Mouse (Mus musculus) hematopoietic stem cell, adult 5-6 weeks (primary cell): ENCODE data around the gene Sidt1. TPM values are rescaled to one million over a fixed set of nuclear protein-coding genes. Genes with fewer than 3 reads are reported as not detected.
A peak's percentile ranks its signal among the peaks of the same experiment; 100 is the strongest.

Source experiments
- ATAC-seq, 2 experiments: fragments of 125-278 bp in 1 of 2; replicated peaks in 1 of 2; 2 replicates each; pipeline ENCODE4 v1.8.0; 2016 to 2017; ENCODE audit warnings: inconsistent platforms in 2 of 2, mild to moderate bottlenecking in 2 of 2, moderate number of reproducible peaks in 2 of 2, low read depth in 1 of 2, moderate TSS enrichment in 1 of 2; ENCODE audit not compliant: low FRiP score in 2 of 2, poor library complexity in 2 of 2, severe bottlenecking in 2 of 2, insufficient read depth in 1 of 2, low TSS enrichment in 1 of 2
- total RNA-seq: library from RNA; stranded (forward); fragments of 172-1452, 232-1000 nt; gene quantifications from 2 replicates; pipeline ENCODE4 v1.2.3, GENCODE M21; 2017

Gene Sidt1
- total RNA-seq: 0.25 TPM in 1 of 2 replicates, not detected in the other

DNA sequence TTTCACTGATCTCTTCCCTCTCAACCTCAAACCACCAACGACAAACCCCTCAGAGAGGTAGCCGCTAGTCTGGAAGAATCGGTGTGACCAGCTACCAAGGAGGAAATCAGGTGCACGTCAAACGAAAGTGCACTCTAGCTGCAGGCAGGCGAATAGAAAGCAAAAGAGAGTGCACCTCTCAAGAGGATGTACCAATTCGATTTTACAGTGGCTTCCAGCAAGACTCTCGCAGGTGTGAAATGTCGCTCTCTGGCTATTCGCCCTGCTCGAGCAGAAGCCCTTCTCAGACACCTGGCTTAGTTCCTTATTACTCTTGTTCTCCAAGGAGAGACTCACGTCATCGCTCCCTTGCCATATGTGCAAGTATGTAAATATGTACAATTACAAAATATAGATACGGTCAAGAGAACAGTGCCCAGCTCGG, at the start of gene Sidt1:
TSS of gene Sidt1 (minus strand) at position 336 of the 424 bp plus-strand sequence.
- ATAC-seq: peak; percentile 47 to 62

GRCm38 (mm10) chr16:44381578-44381977, 48.6 kb upstream of the Sidt1 start:
- no peak for ATAC-seq

GRCm38 (mm10) chr16:44380006-44380405, 47.0 kb upstream of the Sidt1 start:
- ATAC-seq: no peak

GRCm38 (mm10) chr16:44375459-44375858, 42.5 kb upstream of the Sidt1 start:
- no peak for ATAC-seq

- ATAC-seq: no peak
These were observed 32.5 kb upstream of the Sidt1 start for GRCm38 (mm10) chr16:44365522-44365921.

GRCm38 (mm10) chr16:44361921-44362890, 29.2 kb upstream of the Sidt1 start:
- ATAC-seq: peak in 1 of 2 experiments; percentile 48; a peak in 1 of 4 replicates

DNA sequence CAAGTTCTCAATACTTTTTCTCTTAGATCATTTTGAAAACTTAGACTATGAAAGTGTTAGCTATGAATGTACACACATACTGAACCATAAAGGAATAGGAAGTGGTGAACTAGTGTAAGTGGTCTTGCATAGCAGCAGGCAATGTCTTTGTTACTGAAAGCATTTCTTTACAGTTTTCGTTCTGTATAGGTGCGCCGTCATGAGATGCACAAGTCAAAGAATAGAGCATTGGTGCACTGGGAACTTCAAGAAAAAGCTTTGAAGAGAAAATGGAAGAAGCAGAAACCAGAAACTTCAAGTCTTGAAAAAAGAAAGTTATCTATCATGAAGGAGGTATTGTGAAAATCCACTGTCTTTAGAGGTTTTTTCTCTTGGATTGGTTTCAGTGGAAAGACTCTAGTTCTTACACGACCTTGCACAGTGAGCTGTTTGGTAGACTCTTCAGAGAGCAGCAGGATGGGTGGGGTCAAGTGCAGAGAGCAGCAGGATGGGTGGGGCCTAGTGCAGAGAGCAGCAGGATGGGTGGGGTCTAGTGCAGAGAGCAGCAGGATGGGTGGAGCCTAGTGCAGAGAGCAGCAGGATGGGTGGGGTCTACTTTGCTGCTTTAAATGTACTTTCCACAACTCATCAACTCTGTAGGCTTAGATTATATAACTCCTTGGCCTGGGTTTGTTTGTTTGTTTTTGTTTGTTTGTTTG, 24.7 kb upstream of the Sidt1 start:
- peak; percentile 67 to 81 for ATAC-seq

- peak; percentile 37 to 48; a peak in 1 of 4 replicates for ATAC-seq
These were observed 23.3 kb upstream of the Sidt1 start for GRCm38 (mm10) chr16:44356291-44356690.

DNA sequence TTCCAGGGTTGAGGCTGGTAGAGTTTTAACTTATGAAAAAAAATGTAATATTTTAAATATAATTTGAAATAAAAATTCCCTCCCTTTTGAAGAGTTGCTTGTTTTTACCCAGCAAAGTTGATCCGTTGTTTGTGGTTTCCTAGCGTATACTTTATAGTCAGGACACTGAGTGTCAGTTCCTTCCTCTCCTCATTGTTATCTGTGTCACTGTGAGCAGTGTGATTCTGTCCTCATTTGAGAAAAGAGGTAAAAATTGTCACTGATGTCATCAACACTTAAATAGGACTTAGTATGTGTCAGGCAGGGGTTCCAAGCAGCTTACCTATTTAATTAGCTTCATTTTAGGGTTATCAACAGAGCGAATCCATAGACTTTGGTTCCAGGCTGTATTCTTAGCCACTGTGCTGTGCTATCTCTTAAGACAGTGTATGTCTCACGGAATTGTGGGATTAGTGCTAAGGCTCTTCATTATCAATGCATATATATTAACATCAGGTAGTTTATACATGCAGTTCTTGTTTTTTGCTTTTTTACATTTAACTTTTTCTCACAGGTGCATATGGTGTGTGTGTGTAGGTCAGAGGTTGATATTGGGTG, 16.9 kb upstream of the Sidt1 start:
- ATAC-seq: no peak

- peak; percentile 98 to 99 for ATAC-seq
These were observed 14.3 kb upstream of the Sidt1 start, which contains the start of gene Spice1 for GRCm38 (mm10) chr16:44347071-44347901. Gene Spice1, plus strand, starts transcription at chr16:44347121.

DNA sequence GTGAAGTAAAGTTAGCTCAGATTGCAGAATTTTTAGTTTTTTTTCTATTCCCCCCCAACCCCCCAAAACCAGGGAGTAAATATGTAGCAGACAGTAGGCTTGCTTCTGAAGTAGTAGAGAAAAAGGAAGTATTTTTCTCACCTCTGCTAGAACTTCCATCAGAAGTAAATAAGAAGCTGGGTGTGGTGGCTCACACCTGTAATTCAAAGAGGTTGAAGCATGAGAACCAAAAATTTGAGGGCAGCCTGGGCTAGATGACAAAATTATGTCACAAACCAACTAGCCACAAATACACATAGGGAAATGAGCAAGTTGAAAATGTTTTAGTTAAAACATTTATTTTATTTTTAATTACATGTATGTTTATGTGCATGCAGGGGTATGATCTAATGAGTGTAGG, 4.5 kb upstream of the Sidt1 start:
- ATAC-seq: no peak

- peak; percentile 39 to 43; a peak in 3 of 4 replicates for ATAC-seq
These were observed 768 bp downstream of the Sidt1 start for GRCm38 (mm10) chr16:44331995-44332860.

DNA sequence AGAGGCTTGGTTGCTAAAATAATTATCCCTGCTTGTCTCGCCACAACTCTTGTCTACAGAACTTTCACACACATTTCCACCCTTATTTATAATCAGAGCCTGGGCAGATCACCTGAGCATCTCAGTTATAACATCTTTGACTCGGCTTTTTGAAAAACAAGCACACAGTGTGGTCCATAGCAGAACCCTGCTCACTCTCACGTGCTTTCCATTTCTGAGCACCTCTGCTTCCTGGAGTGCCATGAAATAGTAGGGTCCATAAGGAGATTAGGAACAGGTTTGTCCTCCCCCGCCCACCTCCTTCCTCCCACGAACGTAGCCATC, 1.4 kb downstream of the Sidt1 start:
- ATAC-seq: no peak

DNA sequence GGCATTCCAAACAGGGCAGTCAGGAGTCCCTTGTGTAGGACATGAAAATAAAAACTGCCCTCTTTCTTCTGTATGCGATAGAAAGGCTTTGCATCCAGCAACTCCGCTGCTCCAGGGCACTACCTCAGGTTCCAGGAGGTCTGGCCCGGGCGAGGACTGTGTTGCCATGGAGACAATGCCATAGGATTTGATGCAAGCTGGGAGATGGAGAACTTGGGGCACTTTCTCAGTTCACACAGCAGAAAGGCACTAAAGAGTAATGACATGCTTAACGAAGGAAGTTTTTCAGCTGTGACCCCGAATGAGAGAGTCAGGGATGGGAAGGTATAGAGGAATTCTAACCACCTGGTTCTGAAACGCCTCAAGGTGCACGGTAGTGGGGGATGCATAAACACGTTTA, 1.8 kb downstream of the Sidt1 start:
- no peak for ATAC-seq

- no peak for ATAC-seq
These were observed 2.3 kb downstream of the Sidt1 start for GRCm38 (mm10) chr16:44330657-44331056.

- ATAC-seq: no peak
These were observed 4.4 kb downstream of the Sidt1 start for GRCm38 (mm10) chr16:44328644-44329043.
